Comparison of ENCODE assay signal across 8 mouse cellular contexts in genomic region chr14:101607631-101608518, GRCm38 (mm10). TPM values are rescaled to one million over a fixed set of nuclear protein-coding genes. Genes with fewer than 3 reads are reported as not detected.
DNase-seq lines count a peak whose midpoint lies in the region; ATAC-seq and TF ChIP-seq lines count a peak whose summit lies in the region.

No protein-coding gene starts in this region.

- no peak for TF ChIP-seq CTCF in ES-Bruce4 (IDR thresholded peaks at IDR 0.05; ENCODE audit: low read depth, low read length)
- no peak for TF ChIP-seq CTCF in bone marrow, adult 2 months (IDR thresholded peaks at IDR 0.05; ENCODE audit: control insufficient read depth, insufficient read depth, low read length)

- H3K27me3 ChIP-seq in ES-Bruce4 (ENCODE audit: control insufficient read depth, insufficient read depth, low read length, poor library complexity, severe bottlenecking) = no peaks in the 10 kb centered on the region
- no peaks in the 10 kb centered on the region for H3K27me3 ChIP-seq in embryonic facial prominence, embryonic 15.5 days
- no peaks in the 10 kb centered on the region for H3K27me3 ChIP-seq in heart, embryonic 12.5 days (replicated peaks)
- no peaks in the 10 kb centered on the region for H3K27me3 ChIP-seq in lung, embryonic 15.5 days

- H3K4me2 ChIP-seq in embryonic facial prominence, embryonic 15.5 days (replicated peaks) = peak overlapping the region; percentile 98
- peak overlapping the region; percentile 77 for H3K4me2 ChIP-seq in heart, embryonic 12.5 days
- peak overlapping the region; percentile 98 for H3K4me2 ChIP-seq in lung, embryonic 15.5 days

- H3K9ac ChIP-seq in ES-Bruce4 (ENCODE audit: low read depth, poor library complexity, severe bottlenecking) = peak overlapping the region; percentile 47
- H3K9ac ChIP-seq in embryonic facial prominence, embryonic 15.5 days = peak overlapping the region; percentile 63
- H3K9ac ChIP-seq in heart, embryonic 12.5 days = peak overlapping the region; percentile 81
- H3K9ac ChIP-seq in lung, embryonic 15.5 days = peak overlapping the region; percentile 77

- H3K27ac ChIP-seq in ES-Bruce4 (ENCODE audit: insufficient read depth, low read length) = no peak overlapping the region
- no peak overlapping the region for H3K27ac ChIP-seq in bone marrow, adult 2 months (ENCODE audit: control insufficient read depth, insufficient read depth, low read depth, low read length, poor library complexity)
- peak overlapping the region; percentile 83 for H3K27ac ChIP-seq in embryonic facial prominence, embryonic 15.5 days (replicated peaks)
- peak overlapping the region; percentile 94 for H3K27ac ChIP-seq in heart, embryonic 12.5 days (ENCODE audit: poor library complexity, severe bottlenecking)
- peak overlapping the region; percentile 78 for H3K27ac ChIP-seq in lung, embryonic 15.5 days

- no peaks in the 10 kb centered on the region for H3K4me1 ChIP-seq in ES-Bruce4 (ENCODE audit: control insufficient read depth, insufficient read depth, low read length)
- H3K4me1 ChIP-seq in bone marrow, adult 2 months (ENCODE audit: control insufficient read depth, insufficient read depth, low read length) = no peaks in the 10 kb centered on the region; the same call in 1 of the 2 replicates
- peaks cover 7% of the 10 kb centered on the region for H3K4me1 ChIP-seq in embryonic facial prominence, embryonic 15.5 days
- peaks cover 14% of the 10 kb centered on the region for H3K4me1 ChIP-seq in heart, embryonic 12.5 days (replicated peaks)
- peaks cover 7% of the 10 kb centered on the region for H3K4me1 ChIP-seq in lung, embryonic 15.5 days

- peak; percentile 47 for DNase-seq in kidney, postnatal 10 days
- peak; percentile 5 for DNase-seq in ovary, adult 18-20 months (ENCODE audit: low spot score)
- DNase-seq in urinary bladder, postnatal 14 days (ENCODE audit: low spot score) = peak; percentile 8

- no peak for TF ChIP-seq POLR2A in ES-Bruce4 (IDR thresholded peaks at IDR 0.05; ENCODE audit: insufficient read depth, low read length)
- no peak for TF ChIP-seq POLR2A in bone marrow, adult 2 months (IDR thresholded peaks at IDR 0.05; ENCODE audit: borderline replicate concordance, control insufficient read depth, low read depth, low read length)

- H3K9me3 ChIP-seq in ES-Bruce4 (replicated peaks; ENCODE audit: control insufficient read depth, insufficient read depth, low read length, poor library complexity, severe bottlenecking) = no peaks in the 10 kb centered on the region
- no peaks in the 10 kb centered on the region for H3K9me3 ChIP-seq in embryonic facial prominence, embryonic 15.5 days (replicated peaks)
- no peaks in the 10 kb centered on the region for H3K9me3 ChIP-seq in heart, embryonic 12.5 days (replicated peaks)
- H3K9me3 ChIP-seq in lung, embryonic 15.5 days = no peaks in the 10 kb centered on the region

- TF ChIP-seq EP300 in ES-Bruce4 (IDR thresholded peaks at IDR 0.05; ENCODE audit: insufficient read depth, low read depth, low read length) = no peak

- H3K4me3 ChIP-seq in ES-Bruce4 (ENCODE audit: low read depth, low read length) = peak overlapping the region; percentile 84
- H3K4me3 ChIP-seq in bone marrow, adult 2 months (replicated peaks; ENCODE audit: control insufficient read depth, low read depth, low read length) = peak overlapping the region; percentile 73
- H3K4me3 ChIP-seq in embryonic facial prominence, embryonic 15.5 days (replicated peaks) = peak overlapping the region; percentile 70
- peak overlapping the region; percentile 69 for H3K4me3 ChIP-seq in heart, embryonic 12.5 days
- H3K4me3 ChIP-seq in lung, embryonic 15.5 days = peak overlapping the region; percentile 87

- no peaks in the 10 kb centered on the region for H3K36me3 ChIP-seq in ES-Bruce4 (ENCODE audit: control insufficient read depth, insufficient read depth, low read length, poor library complexity, severe bottlenecking)
- no peaks in the 10 kb centered on the region for H3K36me3 ChIP-seq in embryonic facial prominence, embryonic 15.5 days
- no peaks in the 10 kb centered on the region for H3K36me3 ChIP-seq in heart, embryonic 12.5 days
- no peaks in the 10 kb centered on the region for H3K36me3 ChIP-seq in lung, embryonic 15.5 days

- ATAC-seq in embryonic facial prominence, embryonic 15.5 days (ENCODE audit: insufficient number of reproducible peaks, low FRiP score, low TSS enrichment, low read depth) = peak; percentile 49
- ATAC-seq in heart, embryonic 12.5 days (ENCODE audit: insufficient number of reproducible peaks, low FRiP score) = peak; percentile 40
- peak; percentile 66 for ATAC-seq in lung, embryonic 15.5 days (ENCODE audit: borderline replicate concordance, extremely low read depth, low FRiP score, low TSS enrichment)

- WGBS in bone marrow, adult 2 months = under 1% methylated on average over 62 of the region's 62 CpGs
- WGBS in embryonic facial prominence, embryonic 15.5 days = under 1% methylated on average over 61 of the region's 62 CpGs
- under 1% methylated on average over 62 of the region's 62 CpGs for WGBS in heart, embryonic 12.5 days
- 0% methylated on average over 62 of the region's 62 CpGs for WGBS in lung, embryonic 15.5 days

RNA-seq across cellular contexts. Expression of gene Tbc1d4, which starts 1.1 kb away (rescaled TPM):
- 1.6 and 2.1 TPM in 2 replicates for polyA plus RNA-seq in ES-Bruce4 (2011; ENCODE audit: insufficient read depth, insufficient read length, low read depth, missing spikeins)
- polyA plus RNA-seq in bone marrow, adult 2 months (2011; ENCODE audit: insufficient read depth, insufficient read length, low replicate concordance, missing spikeins) = 3.0 and 3.4 TPM in 2 replicates
- 14.6 and 15.1 TPM in 2 replicates for polyA plus RNA-seq in embryonic facial prominence, embryonic 15.5 days (2015; fragmentation: Nextera tagmentation; extraction: Ambion mirVana)
- 28.8 and 29.3 TPM in 2 replicates for polyA plus RNA-seq in heart, embryonic 12.5 days (2016; fragmentation: Nextera tagmentation; extraction: Ambion mirVana)
- 12.5 and 12.9 TPM in 2 replicates for polyA plus RNA-seq in lung, embryonic 15.5 days (2015; fragmentation: Nextera tagmentation; extraction: Ambion mirVana)

RNA-seq across cellular contexts. Expression of gene Commd6, which starts 32.6 kb away (rescaled TPM):
- 43.3 and 45.0 TPM in 2 replicates for polyA plus RNA-seq in ES-Bruce4 (2011; ENCODE audit: insufficient read depth, insufficient read length, low read depth, missing spikeins)
- 18.5 and 34.5 TPM in 2 replicates for polyA plus RNA-seq in bone marrow, adult 2 months (2011; ENCODE audit: insufficient read depth, insufficient read length, low replicate concordance, missing spikeins)
- polyA plus RNA-seq in embryonic facial prominence, embryonic 15.5 days (2015; fragmentation: Nextera tagmentation; extraction: Ambion mirVana) = 89.7 and 90.5 TPM in 2 replicates
- polyA plus RNA-seq in heart, embryonic 12.5 days (2016; fragmentation: Nextera tagmentation; extraction: Ambion mirVana) = 78.8 and 79.2 TPM in 2 replicates
- 85.6 and 92.5 TPM in 2 replicates for polyA plus RNA-seq in lung, embryonic 15.5 days (2015; fragmentation: Nextera tagmentation; extraction: Ambion mirVana)

RNA-seq across cellular contexts. Expression of gene Uchl3, which starts 45.9 kb away (rescaled TPM):
- 127 TPM in 2 replicates for polyA plus RNA-seq in ES-Bruce4 (2011; ENCODE audit: insufficient read depth, insufficient read length, low read depth, missing spikeins)
- polyA plus RNA-seq in bone marrow, adult 2 months (2011; ENCODE audit: insufficient read depth, insufficient read length, low replicate concordance, missing spikeins) = 15.0 and 24.7 TPM in 2 replicates
- 103 TPM in 2 replicates for polyA plus RNA-seq in embryonic facial prominence, embryonic 15.5 days (2015; fragmentation: Nextera tagmentation; extraction: Ambion mirVana)
- polyA plus RNA-seq in heart, embryonic 12.5 days (2016; fragmentation: Nextera tagmentation; extraction: Ambion mirVana) = 104 and 107 TPM in 2 replicates
- 119 and 128 TPM in 2 replicates for polyA plus RNA-seq in lung, embryonic 15.5 days (2015; fragmentation: Nextera tagmentation; extraction: Ambion mirVana)

Comparison
In these comparisons a context has a peak if more than half of its experiments do, and no peak if none do; other contexts are left out.
1. H3K27ac ChIP-seq: peak in embryonic facial prominence, embryonic 15.5 days (single experiment), heart, embryonic 12.5 days (single experiment) and lung, embryonic 15.5 days (single experiment); none in ES-Bruce4 (single experiment) and bone marrow, adult 2 months (single experiment).
2. Peak in every context shown above with its lines, with median percentiles within 50 percentile points of each other: H3K4me3 ChIP-seq, H3K9ac ChIP-seq, ATAC-seq, H3K4me2 ChIP-seq and DNase-seq.